Mouse (Mus musculus): ENCODE results near the gene Sorl1. TPM values are rescaled to one million over a fixed set of nuclear protein-coding genes. Genes with fewer than 3 reads are reported as not detected.
A peak's percentile ranks its signal among the peaks of the same experiment; 100 is the strongest.

The Sorl1 gene
- polyA plus RNA-seq, 1 experiment = 69.7 TPM

DNA sequence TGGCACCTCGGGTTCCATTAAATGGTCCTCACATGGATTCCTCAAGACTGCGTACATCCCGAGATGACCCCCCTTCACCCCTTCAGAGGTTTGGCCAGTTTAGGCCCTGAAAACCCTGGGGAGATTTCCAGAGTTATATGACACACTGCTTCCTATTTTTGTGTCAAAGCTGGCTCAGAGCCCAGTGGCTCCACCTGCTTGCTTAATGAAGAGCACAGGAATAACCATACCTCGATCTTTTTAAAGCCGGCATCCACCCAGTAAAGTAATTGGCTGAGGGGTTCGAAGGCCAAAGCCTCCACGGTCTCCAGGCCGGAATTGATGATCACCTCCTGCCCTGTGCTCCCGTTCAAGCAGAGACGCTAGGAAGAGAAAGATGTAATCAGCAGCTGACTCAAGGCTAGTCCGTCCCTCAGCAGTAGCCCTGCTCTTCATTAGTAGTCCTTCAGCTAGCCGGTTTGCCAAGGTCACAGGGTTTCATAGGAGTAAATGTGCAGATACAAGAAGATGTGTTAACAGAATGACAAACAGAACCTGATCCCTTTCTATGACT, 88.8 kb downstream of the Sorl1 start:
- Histone ChIP-seq H3K27ac (ENCODE audit: insufficient read depth, low read length) (no peak overlapping the region; the same call in 1 of the 2 replicates), H3K36me3 (ENCODE audit: control insufficient read depth, insufficient read depth, low read length) (peaks cover 28% of the 10 kb centered on the region), H3K27me3 (ENCODE audit: control insufficient read depth, insufficient read depth, low read length) (no peaks in the 10 kb centered on the region), H3K4me1 (ENCODE audit: control insufficient read depth, insufficient read depth, insufficient read length) (peaks cover 42% of the 10 kb centered on the region), H3K4me3 (ENCODE audit: extremely low read depth, insufficient read depth, insufficient read length) (no peak overlapping the region)
- TF ChIP-seq POLR2A (IDR thresholded peaks at IDR 0.05; ENCODE audit: low read depth, low read length) (no peak), CTCF (IDR thresholded peaks at IDR 0.05; ENCODE audit: extremely low read depth, insufficient read depth, insufficient read length, insufficient replicate concordance) (no peak)
- DNase-seq (ENCODE audit: low read depth in 1 of 2, low spot score in 2 of 2) = no peak
- 80% methylated on average over 12 of the region's 12 CpGs for WGBS

DNA sequence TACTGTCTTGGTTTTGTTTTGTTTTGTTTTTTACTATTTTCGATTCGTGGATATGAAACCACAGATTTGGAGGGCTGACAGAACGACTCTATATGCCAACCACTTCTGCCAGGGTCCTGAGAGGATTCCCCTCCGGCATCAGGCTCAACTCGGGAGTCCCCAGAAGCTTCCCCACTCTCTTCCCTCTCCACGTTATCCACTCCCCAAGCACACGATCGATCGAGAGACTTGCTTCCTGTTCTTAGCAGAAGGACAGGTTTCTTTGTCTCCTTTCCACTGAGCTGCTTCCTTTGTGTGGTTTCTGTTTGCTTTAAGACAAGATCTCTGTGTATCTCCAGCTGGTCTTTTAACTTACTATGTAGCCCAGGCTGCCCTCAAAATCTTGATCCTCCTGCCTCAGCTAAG, 90.0 kb downstream of the Sorl1 start:
- no peak for DNase-seq (ENCODE audit: low read depth in 1 of 2, low spot score in 2 of 2)
- Histone ChIP-seq H3K4me1 (ENCODE audit: control insufficient read depth, insufficient read depth, insufficient read length) (peaks cover 52% of the 10 kb centered on the region), H3K36me3 (ENCODE audit: control insufficient read depth, insufficient read depth, low read length) (peaks cover 32% of the 10 kb centered on the region), H3K27me3 (ENCODE audit: control insufficient read depth, insufficient read depth, low read length) (no peaks in the 10 kb centered on the region), H3K27ac (ENCODE audit: insufficient read depth, low read length) (peak overlapping the region; percentile 92), H3K4me3 (ENCODE audit: extremely low read depth, insufficient read depth, insufficient read length) (peak overlapping the region; percentile 36)
- TF ChIP-seq CTCF (IDR thresholded peaks at IDR 0.05; ENCODE audit: extremely low read depth, insufficient read depth, insufficient read length, insufficient replicate concordance) (no peak), POLR2A (IDR thresholded peaks at IDR 0.05; ENCODE audit: low read depth, low read length) (no peak)
- 9% methylated on average over 9 of the region's 9 CpGs for WGBS

DNA sequence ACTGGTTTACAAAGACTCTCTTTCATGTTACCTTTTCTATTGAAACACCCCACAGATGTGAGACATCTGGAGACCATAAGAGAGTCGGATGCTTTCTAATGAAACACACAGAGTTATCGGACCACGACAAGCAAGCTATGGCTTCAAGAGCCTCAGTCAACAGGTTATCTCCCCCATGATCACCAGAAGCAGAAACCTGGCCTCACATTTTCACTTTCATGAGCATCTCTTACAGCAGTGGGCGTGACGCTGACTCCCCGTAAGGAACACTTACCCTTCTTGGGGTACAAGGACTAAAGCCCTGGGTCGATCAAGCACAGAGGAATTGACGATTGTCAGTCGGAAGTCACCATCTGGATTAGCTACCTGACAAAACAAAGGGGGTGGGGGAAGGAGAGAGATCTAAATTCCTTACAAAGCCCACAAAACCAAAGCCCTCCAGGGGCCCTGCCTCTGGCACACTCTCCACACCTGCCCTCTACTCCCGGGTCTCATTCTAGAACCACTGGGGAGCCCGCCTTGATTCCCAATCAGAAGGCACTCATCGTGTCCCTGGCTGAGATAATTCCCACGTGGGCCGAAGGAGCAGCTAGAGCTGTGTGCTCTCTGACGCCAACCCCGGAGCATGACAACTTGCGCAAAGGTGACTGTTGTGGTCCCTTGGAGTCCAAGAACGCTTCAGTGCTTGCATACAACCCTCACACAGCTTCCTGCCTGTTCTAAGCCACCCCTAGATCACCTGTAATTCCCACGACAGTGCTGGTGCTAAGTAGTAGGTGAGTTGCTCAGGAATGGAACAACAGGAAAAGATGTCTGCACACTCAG, 90.6 kb downstream of the Sorl1 start:
- Histone ChIP-seq H3K27me3 (ENCODE audit: control insufficient read depth, insufficient read depth, low read length) (no peaks in the 10 kb centered on the region), H3K4me3 (ENCODE audit: extremely low read depth, insufficient read depth, insufficient read length) (no peak overlapping the region), H3K36me3 (ENCODE audit: control insufficient read depth, insufficient read depth, low read length) (peaks cover 29% of the 10 kb centered on the region), H3K27ac (ENCODE audit: insufficient read depth, low read length) (peak overlapping the region; percentile 92), H3K4me1 (ENCODE audit: control insufficient read depth, insufficient read depth, insufficient read length) (peaks cover 55% of the 10 kb centered on the region)
- DNase-seq (ENCODE audit: low read depth in 1 of 2, low spot score in 2 of 2) = peak in 1 of 2 experiments; percentile 38
- WGBS = 48% methylated on average over 19 of the region's 19 CpGs
- TF ChIP-seq CTCF (IDR thresholded peaks at IDR 0.05; ENCODE audit: extremely low read depth, insufficient read depth, insufficient read length, insufficient replicate concordance) = no peak
- TF ChIP-seq POLR2A (IDR thresholded peaks at IDR 0.05; ENCODE audit: low read depth, low read length) = no peak

DNA sequence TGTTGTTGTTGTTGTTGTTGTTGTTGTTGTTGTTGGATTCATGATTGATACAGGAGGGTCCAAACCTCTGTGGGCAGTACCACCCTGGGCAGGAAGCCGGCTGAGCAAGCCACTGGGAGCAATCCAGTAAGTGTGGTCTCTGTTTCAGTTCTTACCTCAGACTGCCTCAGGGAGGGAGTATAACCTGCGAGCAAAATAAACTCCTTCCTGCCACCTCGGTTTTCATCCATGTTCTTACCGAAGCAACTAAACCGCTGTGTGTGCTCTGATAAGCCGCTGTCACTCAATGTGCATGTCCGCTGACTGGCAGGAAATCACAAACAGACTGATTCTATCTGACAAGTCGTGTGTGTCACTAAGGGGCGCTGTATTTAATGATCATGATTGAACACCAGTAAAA, 91.7 kb downstream of the Sorl1 start:
- peak in 1 of 2 experiments; percentile 25 for DNase-seq (ENCODE audit: low read depth in 1 of 2, low spot score in 2 of 2)
- H3K27me3 ChIP-seq (ENCODE audit: control insufficient read depth, insufficient read depth, low read length) = no peaks in the 10 kb centered on the region
- whole genome bisulfite sequencing = 44% methylated on average over 9 of the region's 9 CpGs
- TF ChIP-seq CTCF (IDR thresholded peaks at IDR 0.05; ENCODE audit: extremely low read depth, insufficient read depth, insufficient read length, insufficient replicate concordance) (no peak), POLR2A (IDR thresholded peaks at IDR 0.05; ENCODE audit: low read depth, low read length) (no peak)
- H3K4me3 ChIP-seq (ENCODE audit: extremely low read depth, insufficient read depth, insufficient read length) = no peak overlapping the region
- peaks cover 28% of the 10 kb centered on the region for H3K36me3 ChIP-seq (ENCODE audit: control insufficient read depth, insufficient read depth, low read length)
- peaks cover 63% of the 10 kb centered on the region for H3K4me1 ChIP-seq (ENCODE audit: control insufficient read depth, insufficient read depth, insufficient read length)
- H3K27ac ChIP-seq (ENCODE audit: insufficient read depth, low read length) = peak overlapping the region; percentile 54

DNA sequence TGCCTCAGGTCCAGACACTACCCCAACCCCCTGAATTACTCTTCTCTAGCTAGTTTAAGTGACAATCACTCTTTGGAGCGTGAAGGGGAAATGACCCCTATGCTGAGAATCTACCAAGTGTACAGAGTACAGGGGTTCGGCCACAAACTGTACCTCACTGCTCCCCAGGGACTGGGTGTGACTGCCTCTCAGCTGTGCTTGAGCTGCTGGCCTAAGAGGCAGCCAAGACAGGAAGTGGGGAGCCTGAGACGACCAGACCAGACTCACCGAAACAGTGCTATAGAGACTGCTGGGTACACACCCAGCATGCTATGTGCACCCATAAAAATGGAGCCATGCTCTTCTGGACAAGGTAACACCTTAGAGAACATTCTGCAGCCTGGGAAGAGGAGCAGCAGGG, 95.3 kb downstream of the Sorl1 start:
- Histone ChIP-seq H3K27me3 (ENCODE audit: control insufficient read depth, insufficient read depth, low read length) (no peaks in the 10 kb centered on the region), H3K4me1 (ENCODE audit: control insufficient read depth, insufficient read depth, insufficient read length) (peaks cover 57% of the 10 kb centered on the region), H3K4me3 (ENCODE audit: extremely low read depth, insufficient read depth, insufficient read length) (no peak overlapping the region), H3K27ac (ENCODE audit: insufficient read depth, low read length) (peak overlapping the region; percentile 92), H3K36me3 (ENCODE audit: control insufficient read depth, insufficient read depth, low read length) (peaks cover 29% of the 10 kb centered on the region)
- peak; percentile 88 to 95 for DNase-seq (ENCODE audit: low read depth in 1 of 2, low spot score in 2 of 2)
- 15% methylated on average over 4 of the region's 4 CpGs for WGBS
- TF ChIP-seq CTCF (IDR thresholded peaks at IDR 0.05; ENCODE audit: extremely low read depth, insufficient read depth, insufficient read length, insufficient replicate concordance) = no peak
- no peak for TF ChIP-seq POLR2A (IDR thresholded peaks at IDR 0.05; ENCODE audit: low read depth, low read length)

DNA sequence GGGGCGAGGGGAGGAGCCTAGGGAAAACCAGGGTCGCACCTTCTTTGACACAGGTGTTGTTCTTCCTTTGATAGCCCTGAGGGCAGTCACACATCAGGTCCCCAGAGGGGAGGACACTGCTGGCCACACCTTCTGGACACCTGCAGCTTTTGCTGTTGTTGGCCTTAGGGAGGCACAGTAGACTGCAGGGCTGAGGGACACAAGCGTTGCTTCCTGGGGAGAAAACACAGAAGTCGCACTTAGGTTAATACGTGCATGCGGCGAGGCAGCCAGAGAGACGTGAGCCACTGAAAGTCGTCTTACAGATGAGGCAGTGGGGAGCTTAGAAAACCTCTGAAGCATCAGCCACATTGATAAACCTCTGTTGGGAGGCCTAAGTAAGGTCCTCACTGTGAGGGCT, 99.8 kb downstream of the Sorl1 start:
- WGBS = 52% methylated on average over 9 of the region's 9 CpGs
- H3K27me3 ChIP-seq (ENCODE audit: control insufficient read depth, insufficient read depth, low read length) = no peaks in the 10 kb centered on the region
- peak overlapping the region; percentile 84 for H3K27ac ChIP-seq (ENCODE audit: insufficient read depth, low read length)
- no peak for TF ChIP-seq POLR2A (IDR thresholded peaks at IDR 0.05; ENCODE audit: low read depth, low read length)
- TF ChIP-seq CTCF (IDR thresholded peaks at IDR 0.05; ENCODE audit: extremely low read depth, insufficient read depth, insufficient read length, insufficient replicate concordance) = no peak
- H3K4me1 ChIP-seq (ENCODE audit: control insufficient read depth, insufficient read depth, insufficient read length) = peaks cover 33% of the 10 kb centered on the region; the same call in 1 of the 2 replicates
- peaks cover 30% of the 10 kb centered on the region for H3K36me3 ChIP-seq (ENCODE audit: control insufficient read depth, insufficient read depth, low read length)
- no peak overlapping the region for H3K4me3 ChIP-seq (ENCODE audit: extremely low read depth, insufficient read depth, insufficient read length)
- DNase-seq (ENCODE audit: low read depth in 1 of 2, low spot score in 2 of 2) = no peak

DNA sequence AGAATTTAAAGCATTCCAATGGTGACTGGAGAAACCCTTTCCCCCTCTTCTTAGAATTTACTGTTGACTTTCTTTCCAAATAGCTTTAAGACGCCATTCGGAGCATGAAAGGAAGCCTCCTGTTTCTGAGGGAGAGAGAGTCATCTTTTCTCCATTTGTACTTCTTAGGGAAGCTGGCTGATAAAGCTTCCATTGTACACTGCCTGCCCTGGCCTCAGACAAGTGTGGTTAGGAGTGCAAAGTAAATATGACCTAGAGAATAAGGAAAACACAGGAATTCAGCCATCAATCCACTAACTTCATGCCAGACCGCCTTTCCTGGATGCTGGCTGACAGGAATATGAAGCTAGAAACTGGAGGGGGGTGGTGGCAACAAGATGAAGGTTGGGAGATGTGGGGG, 100.7 kb downstream of the Sorl1 start:
- peaks cover 35% of the 10 kb centered on the region for H3K36me3 ChIP-seq (ENCODE audit: control insufficient read depth, insufficient read depth, low read length)
- H3K4me1 ChIP-seq (ENCODE audit: control insufficient read depth, insufficient read depth, insufficient read length) = peaks cover 34% of the 10 kb centered on the region; the same call in 1 of the 2 replicates
- H3K27me3 ChIP-seq (ENCODE audit: control insufficient read depth, insufficient read depth, low read length) = no peaks in the 10 kb centered on the region
- 86% methylated on average over 3 of the region's 3 CpGs for WGBS
- no peak for DNase-seq (ENCODE audit: low read depth in 1 of 2, low spot score in 2 of 2)
- TF ChIP-seq CTCF (IDR thresholded peaks at IDR 0.05; ENCODE audit: extremely low read depth, insufficient read depth, insufficient read length, insufficient replicate concordance) (no peak), POLR2A (IDR thresholded peaks at IDR 0.05; ENCODE audit: low read depth, low read length) (no peak)
- peak overlapping the region; percentile 84 for H3K27ac ChIP-seq (ENCODE audit: insufficient read depth, low read length)
- no peak overlapping the region for H3K4me3 ChIP-seq (ENCODE audit: extremely low read depth, insufficient read depth, insufficient read length)

All from spleen, adult 2 months (tissue).